Mouse (Mus musculus) kidney, embryonic 15.5 days (tissue): ENCODE results near the gene Amdhd1. TPM values are rescaled to one million over a fixed set of nuclear protein-coding genes. Genes with fewer than 3 reads are reported as not detected.
"Not testable (repeated sequence)": the region's sequence is repeated elsewhere in the genome, so short reads cannot be mapped to it uniquely, and the experiment has no call there.

Experiments used
- ATAC-seq: fragments of 200-750 bp; cut with Nextera tagmentation; replicated peaks from 2 replicates; pipeline ENCODE4 v1.8.0; 2017; ENCODE audit warnings: moderate TSS enrichment; ENCODE audit not compliant: low FRiP score
- H3K27ac ChIP-seq: fragments of 300-500 bp; sonication (generic); 2 replicates; pipeline ENCODE4 v1.5.1; 2015; ENCODE audit warnings: mild to moderate bottlenecking, inconsistent platforms
- H3K27me3 ChIP-seq: fragments of 300-500 bp; sonication (generic); 2 replicates; pipeline ENCODE4 v1.6.1; 2015; ENCODE audit warnings: inconsistent platforms
- H3K36me3 ChIP-seq: fragments of 300-500 bp; sonication (generic); 2 replicates; pipeline ENCODE4 v1.6.1; 2015; ENCODE audit warnings: inconsistent platforms
- H3K4me1 ChIP-seq: fragments of 300-500 bp; sonication (generic); 2 replicates; pipeline ENCODE4 v1.6.1; 2015; ENCODE audit warnings: inconsistent platforms
- H3K4me2 ChIP-seq: fragments of 300-500 bp; sonication (generic); 2 replicates; pipeline ENCODE4 v1.6.1; 2015; ENCODE audit warnings: moderate library complexity, mild to moderate bottlenecking, inconsistent platforms
- H3K4me3 ChIP-seq: fragments of 300-500 bp; sonication (generic); replicated peaks from 2 replicates; pipeline ENCODE4 v1.5.1; 2015; ENCODE audit warnings: mild to moderate bottlenecking, inconsistent platforms
- H3K9ac ChIP-seq: fragments of 300-500 bp; sonication (generic); 2 replicates; pipeline ENCODE4 v1.6.1; 2015; ENCODE audit warnings: mild to moderate bottlenecking, inconsistent platforms
- H3K9me3 ChIP-seq: fragments of 300-500 bp; sonication (generic); replicated peaks from 2 replicates; pipeline ENCODE4 v1.6.1; 2016; ENCODE audit warnings: inconsistent platforms
- WGBS: fragments of 180-500 bp; shearing (Covaris S2); methylation state at CpG from one replicate; pipeline ENCODE4 v1.1.7; 2015; ENCODE audit warnings: mixed read lengths; 5-methylcytosine and 5-hydroxymethylcytosine counted together
- polyA plus RNA-seq: library from polyadenylated mRNA; unstranded; fragments of >200 nt; fragmentation: Nextera tagmentation; extraction: Ambion mirVana; gene quantifications from 2 replicates; pipeline ENCODE4 v1.2.1, GENCODE M21; 2015

The Amdhd1 gene
- polyA plus RNA-seq, 1 experiment from 2014 or later, result 1.1 TPM

DNA sequence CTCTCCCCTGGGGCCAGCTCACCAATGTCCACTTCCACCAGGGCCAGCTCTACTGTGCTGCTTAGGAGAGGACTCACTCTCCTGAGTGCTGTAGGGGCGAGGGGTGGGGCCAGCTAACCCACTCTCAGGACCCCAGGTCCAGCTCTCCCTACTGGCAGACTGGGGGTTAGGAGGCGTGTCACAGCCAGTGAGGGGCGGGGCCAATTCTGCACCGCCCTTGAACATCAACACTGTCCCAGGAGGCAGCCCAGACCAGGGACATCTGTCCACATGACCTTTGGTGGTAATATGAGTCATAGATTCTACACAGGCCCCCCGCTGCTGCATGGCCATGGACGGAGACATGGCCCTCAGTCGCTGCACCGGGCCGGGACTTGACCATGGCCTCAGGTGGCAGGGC is 20.0 kb upstream of the Amdhd1 start:
- ATAC-seq, result 0 out of 2 replicates have a peak, but pooled peaks have one; percentile 29
- WGBS, result 54% methylated on average over 9 of the region's 9 CpGs

DNA sequence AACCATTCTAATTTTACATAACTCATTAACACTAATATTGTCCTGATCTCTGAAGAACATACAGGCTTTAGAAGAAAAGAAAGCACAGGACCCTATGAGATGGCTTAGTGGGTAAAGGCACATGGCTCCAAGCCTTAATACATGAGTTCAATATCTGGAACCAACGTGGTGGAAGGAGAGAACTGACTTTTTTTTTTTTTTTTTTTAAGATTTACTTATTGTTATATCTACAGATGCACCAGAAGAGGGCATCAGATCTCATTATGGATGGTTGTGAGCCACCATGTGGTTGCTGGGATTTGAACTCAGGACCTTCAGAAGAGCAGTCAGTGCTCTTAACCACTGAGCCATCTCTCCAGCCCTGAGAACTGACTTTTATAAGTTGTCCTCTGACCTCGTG is 18.1 kb upstream of the Amdhd1 start:
- not testable (repeated sequence) for H3K27me3 ChIP-seq, H3K4me1 ChIP-seq, H3K27ac ChIP-seq, H3K9me3 ChIP-seq, H3K36me3 ChIP-seq, H3K9ac ChIP-seq, ATAC-seq, H3K4me2 ChIP-seq, H3K4me3 ChIP-seq
- 67% methylated on average over 2 of the region's 2 CpGs for WGBS

More for the DNA sequence above, 20.0 kb upstream of the Amdhd1 start:
- no peak overlapping the region for H3K27ac ChIP-seq
- 0 out of 2 replicates have a peak, but pooled peaks cover 3% of the 10 kb centered on the region for H3K27me3 ChIP-seq
- H3K36me3 ChIP-seq, result no peaks in the 10 kb centered on the region
- H3K4me2 ChIP-seq, result no peak overlapping the region
- no peak overlapping the region for H3K9ac ChIP-seq
- H3K4me3 ChIP-seq, result no peak overlapping the region
- H3K9me3 ChIP-seq, result no peaks in the 10 kb centered on the region
- H3K4me1 ChIP-seq, result no peaks in the 10 kb centered on the region; the same call in 1 of the 2 replicates

GRCm38 (mm10) chr10:93552596-93552995 is 12.8 kb upstream of the Amdhd1 start:
- no peaks in the 10 kb centered on the region for H3K36me3 ChIP-seq
- no peaks in the 10 kb centered on the region for H3K9me3 ChIP-seq
- no peak overlapping the region for H3K4me2 ChIP-seq
- 83% methylated on average over 8 of the region's 8 CpGs for WGBS
- no peaks in the 10 kb centered on the region for H3K4me1 ChIP-seq
- 0 out of 2 replicates have a peak, but pooled peaks cover 3% of the 10 kb centered on the region for H3K27me3 ChIP-seq
- H3K4me3 ChIP-seq, result no peak overlapping the region
- no peak for ATAC-seq
- no peak overlapping the region for H3K9ac ChIP-seq
- no peak overlapping the region for H3K27ac ChIP-seq

GRCm38 (mm10) chr10:93549821-93550220 is 10.0 kb upstream of the Amdhd1 start:
- ATAC-seq, result no peak
- H3K36me3 ChIP-seq, result no peaks in the 10 kb centered on the region
- no peak overlapping the region for H3K9ac ChIP-seq
- 76% methylated on average over 10 of the region's 10 CpGs for WGBS
- no peak overlapping the region for H3K4me3 ChIP-seq
- H3K27ac ChIP-seq, result no peak overlapping the region
- no peaks in the 10 kb centered on the region for H3K9me3 ChIP-seq
- no peaks in the 10 kb centered on the region for H3K4me1 ChIP-seq
- no peak overlapping the region for H3K4me2 ChIP-seq
- H3K27me3 ChIP-seq, result 0 out of 2 replicates have a peak, but pooled peaks cover 1% of the 10 kb centered on the region

- Histone ChIP-seq H3K4me1 (no peaks in the 10 kb centered on the region), H3K9ac (no peak overlapping the region), H3K9me3 (no peaks in the 10 kb centered on the region), H3K4me3 (no peak overlapping the region), H3K27me3 (no peaks in the 10 kb centered on the region), H3K4me2 (no peak overlapping the region), H3K27ac (no peak overlapping the region), H3K36me3 (no peaks in the 10 kb centered on the region)
- 14% methylated on average over 7 of the region's 7 CpGs for WGBS
- no peak; the same call in 1 of the 2 replicates for ATAC-seq
These were observed 9.2 kb upstream of the Amdhd1 start for GRCm38 (mm10) chr10:93548991-93549390.

- Histone ChIP-seq H3K27ac (no peak overlapping the region), H3K4me1 (no peaks in the 10 kb centered on the region), H3K36me3 (no peaks in the 10 kb centered on the region), H3K9ac (no peak overlapping the region), H3K9me3 (no peaks in the 10 kb centered on the region), H3K4me2 (no peak overlapping the region), H3K27me3 (no peaks in the 10 kb centered on the region), H3K4me3 (no peak overlapping the region)
- ATAC-seq, result no peak
- WGBS, result 91% methylated on average over 4 of the region's 4 CpGs
These were observed 8.0 kb upstream of the Amdhd1 start for GRCm38 (mm10) chr10:93547741-93548270.

DNA sequence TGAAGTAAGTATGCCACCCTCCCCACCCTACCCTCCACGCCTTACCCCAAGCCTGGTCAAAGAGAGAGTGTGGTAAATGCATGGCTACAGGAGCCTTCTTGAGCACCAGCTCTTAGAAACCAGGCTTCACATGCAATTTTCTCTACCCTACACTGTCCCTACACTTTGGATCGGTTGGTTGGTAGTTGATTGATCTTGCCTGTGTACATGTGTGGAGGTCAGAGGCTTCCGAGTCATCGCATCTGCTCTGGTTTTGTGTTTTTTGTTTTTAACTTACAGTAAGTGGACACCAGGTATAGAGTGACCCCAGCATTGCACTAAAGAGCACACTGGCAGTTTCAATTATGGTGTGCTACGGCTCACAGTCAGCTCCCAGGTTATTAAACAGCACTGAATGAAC is 4.3 kb upstream of the Amdhd1 start:
- Histone ChIP-seq H3K4me3 (no peak overlapping the region), H3K4me2 (no peak overlapping the region), H3K27me3 (no peaks in the 10 kb centered on the region), H3K27ac (no peak overlapping the region), H3K9me3 (no peaks in the 10 kb centered on the region), H3K36me3 (no peaks in the 10 kb centered on the region), H3K9ac (no peak overlapping the region), H3K4me1 (peaks cover 14% of the 10 kb centered on the region)
- WGBS, result 64% methylated on average over 5 of the region's 5 CpGs
- ATAC-seq, result no peak

DNA sequence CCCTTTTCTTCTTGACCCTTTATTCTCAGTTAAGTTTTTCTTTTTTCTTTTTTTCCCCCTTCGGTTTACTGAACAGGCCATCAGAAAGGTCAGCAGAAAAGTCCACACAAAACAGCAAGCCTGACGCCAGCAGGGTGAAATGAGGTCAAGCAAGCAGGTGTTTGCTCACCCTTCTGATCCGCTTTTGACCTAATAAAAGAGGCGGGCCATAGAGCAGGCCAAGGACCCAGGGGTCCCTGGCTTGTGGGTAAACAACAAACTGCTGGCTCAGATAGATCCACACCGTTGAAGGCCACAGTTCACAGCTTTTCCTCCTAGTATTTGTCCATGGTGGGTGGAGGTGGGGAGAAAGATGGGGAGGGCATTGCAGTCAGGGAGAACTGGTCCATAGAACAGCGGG is 3.3 kb upstream of the Amdhd1 start:
- WGBS, result 50% methylated on average over 6 of the region's 6 CpGs

GRCm38 (mm10) chr10:93542356-93542755 is 2.5 kb upstream of the Amdhd1 start:
- Histone ChIP-seq H3K4me1 (peaks cover 18% of the 10 kb centered on the region), H3K4me2 (no peak overlapping the region), H3K27me3 (0 out of 2 replicates have a peak, but pooled peaks cover 8% of the 10 kb centered on the region), H3K9ac (no peak overlapping the region), H3K9me3 (no peaks in the 10 kb centered on the region), H3K27ac (no peak overlapping the region), H3K4me3 (no peak overlapping the region), H3K36me3 (no peaks in the 10 kb centered on the region)
- WGBS, result 59% methylated on average over 4 of the region's 4 CpGs
- no peak for ATAC-seq

More for the DNA sequence above, 3.3 kb upstream of the Amdhd1 start:
- ATAC-seq, result no peak
- Histone ChIP-seq H3K27me3 (0 out of 2 replicates have a peak, but pooled peaks cover 4% of the 10 kb centered on the region), H3K9ac (no peak overlapping the region), H3K27ac (no peak overlapping the region), H3K4me2 (no peak overlapping the region), H3K4me1 (peaks cover 17% of the 10 kb centered on the region), H3K4me3 (no peak overlapping the region), H3K9me3 (no peaks in the 10 kb centered on the region), H3K36me3 (no peaks in the 10 kb centered on the region)

- no peak overlapping the region for H3K9ac ChIP-seq
- 56% methylated on average over 1 of the region's 1 CpGs for WGBS
- ATAC-seq, result no peak
These were observed 1.8 kb upstream of the Amdhd1 start for GRCm38 (mm10) chr10:93541585-93541984.

GRCm38 (mm10) chr10:93540431-93541210 is 788 bp upstream of the Amdhd1 start, which contains the start of gene Ccdc38:
Gene Ccdc38 (plus strand): TSS chr10:93540632.
- WGBS, result 67% methylated on average over 17 of the region's 17 CpGs
- H3K27ac ChIP-seq, result no peak within 1 kb of the TSS
- peak; percentile 43 for ATAC-seq

More at GRCm38 (mm10) chr10:93541585-93541984, 1.8 kb upstream of the Amdhd1 start:
- H3K4me2 ChIP-seq, result no peak overlapping the region
- H3K4me3 ChIP-seq, result no peak overlapping the region
- no peaks in the 10 kb centered on the region for H3K9me3 ChIP-seq
- H3K27ac ChIP-seq, result no peak overlapping the region
- peaks cover 10% of the 10 kb centered on the region; the same call in 1 of the 2 replicates for H3K27me3 ChIP-seq
- H3K36me3 ChIP-seq, result no peaks in the 10 kb centered on the region
- peaks cover 18% of the 10 kb centered on the region for H3K4me1 ChIP-seq

DNA sequence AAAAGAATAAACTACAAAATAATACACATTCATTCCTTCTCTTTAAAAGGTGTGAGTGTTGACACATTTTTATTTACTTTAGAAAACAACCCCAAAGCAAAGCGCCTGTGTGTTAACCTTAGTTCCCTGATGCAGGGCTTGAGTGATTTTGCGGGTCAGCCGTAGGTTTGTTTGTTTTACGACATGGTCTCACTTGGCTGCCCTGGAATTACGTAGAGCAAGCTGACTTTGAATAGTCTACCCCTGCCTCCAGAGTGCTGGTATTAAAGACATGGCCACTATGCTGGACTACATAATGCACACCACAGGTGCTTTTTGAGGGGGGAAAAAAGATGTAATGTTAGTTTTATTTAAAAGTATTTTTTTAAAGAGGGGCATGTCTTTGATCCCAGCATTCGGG is 1.0 kb downstream of the Amdhd1 start:
- Histone ChIP-seq H3K36me3 (no peaks in the 10 kb centered on the region), H3K4me1 (peaks cover 23% of the 10 kb centered on the region), H3K27ac (no peak overlapping the region), H3K4me2 (no peak overlapping the region), H3K4me3 (no peak overlapping the region), H3K9ac (no peak overlapping the region), H3K9me3 (no peaks in the 10 kb centered on the region), H3K27me3 (peaks cover 27% of the 10 kb centered on the region)
- 23% methylated on average over 6 of the region's 6 CpGs for WGBS
- 0 out of 2 replicates have a peak, but pooled peaks have one; percentile 18 for ATAC-seq

More at GRCm38 (mm10) chr10:93540431-93541210, 788 bp upstream of the Amdhd1 start, which contains the start of gene Ccdc38:
- Histone ChIP-seq H3K4me3 (peak within 1 kb of the TSS; percentile 44), H3K4me1 (peaks cover 18% of the 10 kb centered on the region), H3K9ac (peak within 1 kb of the TSS; percentile 24; the same call in 1 of the 2 replicates), H3K36me3 (no peaks in the 10 kb centered on the region), H3K27me3 (peaks cover 15% of the 10 kb centered on the region), H3K9me3 (no peaks in the 10 kb centered on the region), H3K4me2 (peak within 1 kb of the TSS; percentile 73)
